Mouse (Mus musculus) ES-E14 (cell line): ENCODE data around the gene Mfap3. TPM values are rescaled to one million over a fixed set of nuclear protein-coding genes. Genes with fewer than 3 reads are reported as not detected.
"Not testable (repeated sequence)": the region's sequence is repeated elsewhere in the genome, so short reads cannot be mapped to it uniquely, and the experiment has no call there.

Experiments used
- DNase-seq: peaks from one replicate; pipeline ENCODE4 v3.0.0-alpha.2; 2013; ENCODE audit warnings: low read depth, low spot score
- H3K27ac ChIP-seq: 2 replicates; pipeline ENCODE4 v1.5.1; 2012; ENCODE audit warnings: low read depth, mild to moderate bottlenecking, low read length, moderate library complexity, mixed read lengths; ENCODE audit not compliant: poor library complexity, insufficient read depth, severe bottlenecking
- H3K36me3 ChIP-seq: 2 replicates; pipeline ENCODE4 v1.6.1; 2012; ENCODE audit warnings: mild to moderate bottlenecking, low read length, moderate library complexity, mixed read lengths; ENCODE audit not compliant: control insufficient read depth, poor library complexity, insufficient read depth, severe bottlenecking
- H3K4me1 ChIP-seq, 2 experiments: fragments of 150-350 bp in 1 of 2; sonication (generic) in 1 of 2; 2 replicates each; pipeline ENCODE4 v1.6.1; 2012; ENCODE audit warnings: low read length in 2 of 2, mild to moderate bottlenecking in 1 of 2, mixed read lengths in 1 of 2; ENCODE audit not compliant: control insufficient read depth in 2 of 2, insufficient read depth in 2 of 2, poor library complexity in 1 of 2
- H3K4me3 ChIP-seq, 2 experiments: fragments of 150-350 bp in 1 of 2; sonication (generic) in 1 of 2; 2 replicates each; pipeline ENCODE4 v1.5.1; 2012; ENCODE audit warnings: low read length in 2 of 2, low read depth in 1 of 2, mild to moderate bottlenecking in 1 of 2, mixed read lengths in 1 of 2; ENCODE audit not compliant: insufficient read depth in 1 of 2, poor library complexity in 1 of 2, severe bottlenecking in 1 of 2
- H3K9ac ChIP-seq: 2 replicates; pipeline ENCODE4 v1.6.1; 2012; ENCODE audit warnings: low read depth, mild to moderate bottlenecking, low read length, mixed read lengths; ENCODE audit not compliant: poor library complexity, insufficient read depth, severe bottlenecking
- H3K9me3 ChIP-seq: fragments of 150-350 bp; sonication (generic); 2 replicates; pipeline ENCODE4 v1.6.1; 2012; ENCODE audit warnings: low read depth, mild to moderate bottlenecking, low read length; ENCODE audit not compliant: control insufficient read depth, insufficient read depth
- CHD2 ChIP-seq: IDR thresholded peaks from 2 replicates; pipeline ENCODE4 v1.6.1; 2014; ENCODE audit warnings: mild to moderate bottlenecking, low read depth, low read length, inconsistent platforms
- HCFC1 ChIP-seq: IDR thresholded peaks from 2 replicates; pipeline ENCODE4 v1.6.1; 2012; ENCODE audit warnings: low read length, inconsistent platforms, borderline replicate concordance; ENCODE audit not compliant: insufficient read depth
- MAFK ChIP-seq: IDR thresholded peaks from 2 replicates; pipeline ENCODE4 v1.6.1; 2014; ENCODE audit warnings: mild to moderate bottlenecking, low read depth, low read length, inconsistent platforms; ENCODE audit not compliant: insufficient read depth
- ZC3H11A ChIP-seq: IDR thresholded peaks from 2 replicates; pipeline ENCODE4 v1.6.1; 2012; ENCODE audit warnings: low read depth, mild to moderate bottlenecking, inconsistent platforms, low read length, borderline replicate concordance
- ZNF384 ChIP-seq: IDR thresholded peaks from 2 replicates; pipeline ENCODE4 v1.6.1; 2012; ENCODE audit warnings: low read depth, low read length, inconsistent platforms
- in situ Hi-C, 2 experiments: fragments of 600-800 bp; cut with MboI; formaldehyde crosslinking; loops; one replicate each; pipeline ENCODE4 v1.15.1; 2025; ENCODE audit warnings: low sequenced_read_pairs in 2 of 2, inconsistent platforms in 1 of 2; ENCODE audit not compliant: unreplicated experiment in 2 of 2
- total RNA-seq: library from RNA; depleted of rRNA; stranded (reverse); fragments of 300-350 nt; gene quantifications from 2 replicates; pipeline ENCODE4 v1.2.3, GENCODE M21; 2012

Gene Mfap3
- total RNA-seq, 1 experiment, result 36.2 TPM

- Histone ChIP-seq H3K36me3 (no peaks in the 10 kb centered on the region), H3K4me3 (no peak overlapping the region), H3K9me3 (peaks cover 5% of the 10 kb centered on the region), H3K27ac (peak overlapping the region; percentile 35; the same call in 1 of the 2 replicates), H3K9ac (no peak overlapping the region), H3K4me1 (no peaks in the 10 kb centered on the region)
- in situ Hi-C loops, result no loop called here
- DNase-seq, result no peak
- TF ChIP-seq ZC3H11A (no peak), MAFK (no peak), HCFC1 (no peak), CHD2 (no peak), ZNF384 (no peak)
These were observed 32.6 kb downstream of the Mfap3 start for GRCm38 (mm10) chr11:57551016-57551415.

- TF ChIP-seq ZNF384 (no peak), HCFC1 (no peak), MAFK (no peak), CHD2 (no peak), ZC3H11A (no peak)
- in situ Hi-C loops, result no loop called here
- Histone ChIP-seq H3K27ac (no peak overlapping the region), H3K9me3 (peaks cover 5% of the 10 kb centered on the region), H3K9ac (no peak overlapping the region), H3K4me3 (no peak overlapping the region), H3K36me3 (no peaks in the 10 kb centered on the region), H3K4me1 (no peaks in the 10 kb centered on the region)
- no peak for DNase-seq
These were observed 34.7 kb downstream of the Mfap3 start for GRCm38 (mm10) chr11:57553015-57553780.

GRCm38 (mm10) chr11:57557936-57558335 lies 39.5 kb downstream of the Mfap3 start:
- H3K9me3 ChIP-seq, H3K4me1 ChIP-seq, H3K4me3 ChIP-seq, DNase-seq, H3K9ac ChIP-seq, in situ Hi-C loops, H3K36me3 ChIP-seq, H3K27ac ChIP-seq: not testable (repeated sequence)

- Histone ChIP-seq H3K4me3 (no peak overlapping the region), H3K9ac (no peak overlapping the region), H3K4me1 (no peaks in the 10 kb centered on the region; a peak in 1 of 4 replicates), H3K27ac (no peak overlapping the region), H3K36me3 (no peaks in the 10 kb centered on the region), H3K9me3 (no peaks in the 10 kb centered on the region)
- in situ Hi-C loops, result no loop called here
- TF ChIP-seq MAFK (no peak), ZNF384 (no peak)
- no peak for DNase-seq
These were observed 46.1 kb downstream of the Mfap3 start for GRCm38 (mm10) chr11:57564564-57564963.
